Mouse (Mus musculus): Measurements from ENCODE around the gene Rab7b. TPM values are rescaled to one million over a fixed set of nuclear protein-coding genes. Genes with fewer than 3 reads are reported as not detected.

Gene Rab7b
- polyA plus RNA-seq, 1 experiment = 1.5 TPM

DNA sequence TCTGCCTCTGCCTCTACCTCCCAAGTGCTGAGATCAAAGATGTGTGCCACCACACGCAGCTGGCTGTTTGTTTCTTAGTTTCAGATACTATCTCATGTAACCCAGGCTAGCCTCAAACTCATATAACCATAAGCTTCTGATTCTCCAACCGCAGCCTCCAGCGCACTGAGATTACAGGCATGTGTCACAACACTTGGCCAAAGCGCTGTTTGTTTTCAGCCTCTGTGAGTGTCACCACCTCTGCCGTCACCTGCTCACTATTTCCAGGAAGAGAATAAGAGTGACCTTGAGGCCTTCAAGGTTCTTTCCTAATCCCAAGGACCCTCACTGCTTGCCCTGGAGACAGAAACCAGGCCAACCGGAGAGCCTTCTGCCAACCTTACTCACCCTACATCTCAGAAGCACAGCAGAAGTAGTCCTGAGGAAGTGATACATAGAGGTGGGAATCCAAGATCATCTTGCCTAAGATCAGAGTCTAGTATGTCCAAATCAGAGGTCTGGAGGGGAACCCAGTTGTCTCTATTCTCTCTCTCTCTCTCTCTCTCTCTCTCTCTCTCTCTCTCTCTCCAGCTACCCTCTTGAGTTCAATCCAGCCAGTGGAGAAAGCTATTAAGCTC lies 46.3 kb downstream of the Rab7b start:
- no peaks in the 10 kb centered on the region for H3K36me3 ChIP-seq (ENCODE audit: control insufficient read depth, insufficient read depth, low read length)
- H3K27me3 ChIP-seq (ENCODE audit: control insufficient read depth, insufficient read depth, low read length) = no peaks in the 10 kb centered on the region; the same call in 1 of the 2 replicates
- H3K4me1 ChIP-seq (ENCODE audit: control insufficient read depth, insufficient read depth, insufficient read length, low read length) = no peaks in the 10 kb centered on the region
- no peak for TF ChIP-seq CTCF (IDR thresholded peaks at IDR 0.05; ENCODE audit: extremely low read depth, insufficient read length, insufficient replicate concordance, low read depth, low read length)
- no peak for TF ChIP-seq POLR2A (IDR thresholded peaks at IDR 0.05; ENCODE audit: low read depth, low read length)
- 79% methylated on average over 6 of the region's 6 CpGs for WGBS
- no peak overlapping the region for H3K4me3 ChIP-seq (ENCODE audit: low read depth, low read length)
- H3K27ac ChIP-seq (ENCODE audit: insufficient read depth, low read depth, low read length) = no peak overlapping the region

- TF ChIP-seq POLR2A (IDR thresholded peaks at IDR 0.05; ENCODE audit: low read depth, low read length) (no peak), CTCF (IDR thresholded peaks at IDR 0.05; ENCODE audit: extremely low read depth, insufficient read length, insufficient replicate concordance, low read depth, low read length) (no peak)
- Histone ChIP-seq H3K4me1 (ENCODE audit: control insufficient read depth, insufficient read depth, insufficient read length, low read length) (no peaks in the 10 kb centered on the region), H3K4me3 (ENCODE audit: low read depth, low read length) (no peak overlapping the region), H3K27ac (ENCODE audit: insufficient read depth, low read depth, low read length) (no peak overlapping the region), H3K27me3 (ENCODE audit: control insufficient read depth, insufficient read depth, low read length) (no peaks in the 10 kb centered on the region), H3K36me3 (ENCODE audit: control insufficient read depth, insufficient read depth, low read length) (no peaks in the 10 kb centered on the region)
- 34% methylated on average over 9 of the region's 9 CpGs for WGBS
Observed at GRCm38 (mm10) chr1:131736494-131736893, 48.0 kb downstream of the Rab7b start.

DNA sequence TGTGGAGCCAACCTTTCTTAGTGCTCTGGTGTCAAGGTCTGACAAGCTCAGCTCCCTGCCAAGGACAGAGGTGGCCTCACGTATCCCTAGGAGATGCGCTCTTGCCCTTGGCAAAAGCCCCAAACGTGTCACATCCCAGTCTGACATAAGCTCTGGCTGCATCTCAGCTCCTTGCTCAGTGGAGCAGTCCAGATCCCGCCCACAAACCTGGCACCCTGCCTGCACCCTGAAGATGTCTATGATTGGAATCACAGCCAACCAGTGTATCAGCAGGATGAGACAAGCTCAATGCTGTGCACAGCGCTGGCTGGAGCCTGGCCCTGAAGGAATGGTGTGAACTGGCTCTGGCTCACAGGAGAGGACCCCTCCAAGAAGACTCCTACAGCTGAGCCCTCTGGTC lies 48.8 kb downstream of the Rab7b start:
- Histone ChIP-seq H3K27me3 (ENCODE audit: control insufficient read depth, insufficient read depth, low read length) (no peaks in the 10 kb centered on the region), H3K27ac (ENCODE audit: insufficient read depth, low read depth, low read length) (no peak overlapping the region), H3K4me3 (ENCODE audit: low read depth, low read length) (no peak overlapping the region), H3K4me1 (ENCODE audit: control insufficient read depth, insufficient read depth, insufficient read length, low read length) (no peaks in the 10 kb centered on the region), H3K36me3 (ENCODE audit: control insufficient read depth, insufficient read depth, low read length) (no peaks in the 10 kb centered on the region)
- TF ChIP-seq POLR2A (IDR thresholded peaks at IDR 0.05; ENCODE audit: low read depth, low read length) = no peak
- TF ChIP-seq CTCF (IDR thresholded peaks at IDR 0.05; ENCODE audit: extremely low read depth, insufficient read length, insufficient replicate concordance, low read depth, low read length) = no peak
- WGBS = 54% methylated on average over 5 of the region's 5 CpGs

GRCm38 (mm10) chr1:131738760-131739159 lies 50.3 kb downstream of the Rab7b start:
- no peak for TF ChIP-seq CTCF (IDR thresholded peaks at IDR 0.05; ENCODE audit: extremely low read depth, insufficient read length, insufficient replicate concordance, low read depth, low read length)
- no peak for TF ChIP-seq POLR2A (IDR thresholded peaks at IDR 0.05; ENCODE audit: low read depth, low read length)
- H3K4me1 ChIP-seq (ENCODE audit: control insufficient read depth, insufficient read depth, insufficient read length, low read length) = no peaks in the 10 kb centered on the region
- 79% methylated on average over 1 of the region's 1 CpGs for WGBS
- H3K36me3 ChIP-seq (ENCODE audit: control insufficient read depth, insufficient read depth, low read length) = no peaks in the 10 kb centered on the region
- no peak overlapping the region for H3K27ac ChIP-seq (ENCODE audit: insufficient read depth, low read depth, low read length)
- no peak overlapping the region for H3K4me3 ChIP-seq (ENCODE audit: low read depth, low read length)
- no peaks in the 10 kb centered on the region for H3K27me3 ChIP-seq (ENCODE audit: control insufficient read depth, insufficient read depth, low read length)

DNA sequence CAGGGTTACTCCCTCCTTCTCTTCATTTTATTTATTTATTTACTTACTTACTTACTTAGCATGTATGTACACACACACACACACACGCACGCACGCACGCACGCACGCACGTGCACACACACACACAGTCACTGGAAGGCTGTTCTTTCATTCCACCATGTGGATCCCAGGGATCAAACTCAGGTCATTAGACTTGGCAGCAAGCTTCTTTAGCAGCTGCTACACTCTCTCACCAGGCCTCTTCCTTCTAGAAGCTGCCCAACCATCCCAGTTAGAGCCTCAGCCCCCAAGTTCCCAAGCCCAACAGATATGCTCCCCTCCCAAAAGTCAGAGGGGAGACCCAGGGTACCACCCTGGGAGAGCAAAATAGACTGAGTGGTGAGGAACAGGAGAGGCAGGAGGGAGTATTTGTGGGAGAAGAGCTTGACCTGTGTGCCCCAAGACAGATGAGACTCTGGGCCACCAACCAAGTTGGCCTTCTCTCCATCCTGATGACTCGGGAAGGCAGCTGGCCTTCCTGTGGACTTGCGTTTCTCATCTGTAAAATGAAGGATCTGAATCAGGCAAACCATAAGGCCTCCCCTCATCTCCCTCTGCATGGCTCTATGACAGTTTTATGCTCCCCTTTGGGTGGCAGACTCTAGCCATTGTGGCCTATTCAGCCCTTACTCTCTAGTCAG lies 51.1 kb downstream of the Rab7b start:
- H3K4me3 ChIP-seq (ENCODE audit: low read depth, low read length) = no peak overlapping the region
- H3K36me3 ChIP-seq (ENCODE audit: control insufficient read depth, insufficient read depth, low read length) = no peaks in the 10 kb centered on the region
- 83% methylated on average over 9 of the region's 9 CpGs for WGBS
- TF ChIP-seq CTCF (IDR thresholded peaks at IDR 0.05; ENCODE audit: extremely low read depth, insufficient read length, insufficient replicate concordance, low read depth, low read length) (no peak), POLR2A (IDR thresholded peaks at IDR 0.05; ENCODE audit: low read depth, low read length) (no peak)
- no peak overlapping the region for H3K27ac ChIP-seq (ENCODE audit: insufficient read depth, low read depth, low read length)
- no peaks in the 10 kb centered on the region for H3K4me1 ChIP-seq (ENCODE audit: control insufficient read depth, insufficient read depth, insufficient read length, low read length)
- H3K27me3 ChIP-seq (ENCODE audit: control insufficient read depth, insufficient read depth, low read length) = no peaks in the 10 kb centered on the region

DNA sequence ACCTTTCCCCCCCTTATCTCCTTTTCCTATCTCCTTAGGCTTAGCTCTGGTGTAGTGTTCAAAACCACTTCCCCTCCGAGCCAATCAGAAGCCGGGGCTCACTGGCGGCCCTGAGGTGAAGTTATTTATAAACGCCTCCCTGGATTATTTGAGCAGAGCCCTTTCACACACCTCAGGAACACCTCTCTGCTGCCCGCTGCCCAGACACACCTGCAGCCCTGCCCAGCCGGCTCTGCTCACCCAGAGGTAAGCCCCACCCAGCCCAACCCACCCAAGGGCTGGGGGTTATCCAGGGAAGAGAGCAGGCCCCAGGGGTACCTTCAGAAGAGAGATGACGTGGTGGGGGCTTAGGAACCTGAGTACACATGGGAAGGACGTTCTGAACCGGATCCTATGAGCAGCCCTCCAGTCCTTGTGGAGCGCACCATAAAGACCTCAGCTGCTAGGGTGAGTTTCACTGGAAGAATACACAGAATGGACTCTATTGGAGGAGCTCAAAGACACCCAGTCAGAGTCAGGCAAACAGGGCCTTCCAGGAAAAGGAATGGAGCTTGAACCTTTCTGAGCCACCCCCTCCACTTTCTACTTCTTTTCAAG lies 55.5 kb downstream of the Rab7b start, which contains the start of gene Slc26a9:
Gene Slc26a9, plus strand, starts transcription at position 155 of the 597 bp plus-strand sequence.
- Histone ChIP-seq H3K4me3 (ENCODE audit: low read depth, low read length) (no peak within 1 kb of the TSS), H3K27ac (ENCODE audit: insufficient read depth, low read depth, low read length) (no peak within 1 kb of the TSS), H3K4me1 (ENCODE audit: control insufficient read depth, insufficient read depth, insufficient read length, low read length) (no peaks in the 10 kb centered on the region), H3K27me3 (ENCODE audit: control insufficient read depth, insufficient read depth, low read length) (no peaks in the 10 kb centered on the region), H3K36me3 (ENCODE audit: control insufficient read depth, insufficient read depth, low read length) (no peaks in the 10 kb centered on the region)
- 27% methylated on average over 10 of the region's 10 CpGs for WGBS
- TF ChIP-seq POLR2A (IDR thresholded peaks at IDR 0.05; ENCODE audit: low read depth, low read length) (no peak), CTCF (IDR thresholded peaks at IDR 0.05; ENCODE audit: extremely low read depth, insufficient read length, insufficient replicate concordance, low read depth, low read length) (no peak)

GRCm38 (mm10) chr1:131745391-131745790 lies 56.9 kb downstream of the Rab7b start:
- Histone ChIP-seq H3K27ac (ENCODE audit: insufficient read depth, low read depth, low read length) (no peak overlapping the region), H3K27me3 (ENCODE audit: control insufficient read depth, insufficient read depth, low read length) (no peaks in the 10 kb centered on the region), H3K36me3 (ENCODE audit: control insufficient read depth, insufficient read depth, low read length) (no peaks in the 10 kb centered on the region), H3K4me1 (ENCODE audit: control insufficient read depth, insufficient read depth, insufficient read length, low read length) (no peaks in the 10 kb centered on the region), H3K4me3 (ENCODE audit: low read depth, low read length) (no peak overlapping the region)
- WGBS = 79% methylated on average over 5 of the region's 5 CpGs
- no peak for TF ChIP-seq CTCF (IDR thresholded peaks at IDR 0.05; ENCODE audit: extremely low read depth, insufficient read length, insufficient replicate concordance, low read depth, low read length)
- no peak for TF ChIP-seq POLR2A (IDR thresholded peaks at IDR 0.05; ENCODE audit: low read depth, low read length)
